Mouse (Mus musculus): Measurements from ENCODE around the gene Clic1. TPM values are rescaled to one million over a fixed set of nuclear protein-coding genes. Genes with fewer than 3 reads are reported as not detected.

The Clic1 gene
- polyA plus RNA-seq, 1 experiment = 321 TPM

DNA sequence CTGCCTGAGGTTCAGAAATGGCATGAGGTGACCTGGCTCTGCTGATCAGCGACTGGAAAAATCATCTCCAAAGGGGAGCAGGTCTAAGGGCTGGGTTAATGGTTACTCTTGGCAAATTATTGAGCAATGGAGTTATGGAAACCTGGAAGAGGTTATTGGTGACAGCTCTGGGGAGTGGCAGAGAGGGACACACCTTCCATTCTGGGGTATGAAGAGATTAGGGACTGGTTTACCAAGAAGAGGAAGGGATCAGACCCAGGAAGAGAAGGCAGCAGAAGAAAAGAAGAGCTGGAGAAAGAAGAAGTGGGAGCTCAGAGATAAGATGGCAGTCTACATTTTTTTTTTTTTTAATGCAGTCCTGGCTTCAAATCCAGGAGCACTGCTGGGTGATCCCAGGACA lies 2.1 kb upstream of the Clic1 start:
- no peak overlapping the region for H3K4me3 ChIP-seq (ENCODE audit: control insufficient read depth, insufficient read depth, low read length)

DNA sequence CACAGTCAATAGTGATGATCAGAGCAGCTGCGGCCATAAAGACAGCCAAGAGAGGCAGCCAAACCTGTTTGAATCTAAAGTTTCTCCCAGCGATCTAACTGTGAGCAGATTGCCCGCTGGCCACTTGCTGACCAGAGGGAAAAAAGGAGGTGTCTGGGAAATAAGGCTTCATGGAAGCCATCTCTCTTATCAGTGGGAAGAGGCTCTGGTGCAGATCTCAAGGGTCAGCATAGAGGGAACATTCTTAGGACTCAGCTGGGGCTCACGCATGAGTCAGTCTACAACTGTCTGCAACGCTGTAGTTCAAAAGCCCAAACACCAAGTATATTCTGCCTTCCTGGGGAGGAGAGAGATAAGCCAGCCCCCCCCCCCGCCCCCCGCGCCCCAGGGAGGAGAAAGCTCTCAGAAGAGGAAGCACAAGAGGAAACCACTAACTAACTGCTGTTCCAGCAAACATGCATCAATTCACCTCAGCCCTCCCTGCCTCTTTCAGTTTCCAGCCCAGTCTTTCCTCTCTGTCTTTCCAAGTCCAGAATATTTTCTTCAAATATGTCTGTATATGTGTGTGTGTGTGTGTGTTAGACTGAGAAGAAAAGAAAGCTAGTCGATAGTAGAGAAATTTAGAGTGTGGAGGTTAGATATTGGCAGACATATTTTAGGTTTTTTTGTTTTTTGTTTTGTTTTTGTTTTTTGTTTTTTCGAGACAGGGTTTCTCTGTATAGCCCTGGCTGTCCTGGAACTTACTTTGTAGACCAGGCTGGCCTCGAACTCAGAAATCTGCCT lies 1.4 kb upstream of the Clic1 start:
- H3K4me1 ChIP-seq (replicated peaks; ENCODE audit: control insufficient read depth, insufficient read depth, low read length) = peaks cover 44% of the 10 kb centered on the region
- 2% methylated on average over 11 of the region's 11 CpGs for WGBS
- peaks cover 10% of the 10 kb centered on the region for H3K36me3 ChIP-seq (ENCODE audit: control insufficient read depth, insufficient read depth, low read length)
- H3K27ac ChIP-seq (ENCODE audit: control insufficient read depth, insufficient read depth, low read length) = peak overlapping the region; percentile 100
- TF ChIP-seq POLR2A (IDR thresholded peaks at IDR 0.05; ENCODE audit: control insufficient read depth, extremely low read depth, insufficient read depth, low read length, poor library complexity) (no peak), CTCF (IDR thresholded peaks at IDR 0.05; ENCODE audit: borderline replicate concordance, control insufficient read depth, extremely low read depth, insufficient read depth, low read length, poor library complexity) (no peak)
- H3K4me3 ChIP-seq (ENCODE audit: control insufficient read depth, insufficient read depth, low read length) = peak overlapping the region; percentile 25
- no peaks in the 10 kb centered on the region for H3K27me3 ChIP-seq (ENCODE audit: control insufficient read depth, insufficient read depth, low read length)
- DNase-seq = peak; percentile 56

More for the DNA sequence above, 2.1 kb upstream of the Clic1 start:
- TF ChIP-seq POLR2A (IDR thresholded peaks at IDR 0.05; ENCODE audit: control insufficient read depth, extremely low read depth, insufficient read depth, low read length, poor library complexity) = no peak
- no peak for TF ChIP-seq CTCF (IDR thresholded peaks at IDR 0.05; ENCODE audit: borderline replicate concordance, control insufficient read depth, extremely low read depth, insufficient read depth, low read length, poor library complexity)
- peaks cover 40% of the 10 kb centered on the region for H3K4me1 ChIP-seq (replicated peaks; ENCODE audit: control insufficient read depth, insufficient read depth, low read length)
- DNase-seq = no peak
- 20% methylated on average over 1 of the region's 1 CpGs for WGBS
- no peaks in the 10 kb centered on the region for H3K27me3 ChIP-seq (ENCODE audit: control insufficient read depth, insufficient read depth, low read length)
- H3K27ac ChIP-seq (ENCODE audit: control insufficient read depth, insufficient read depth, low read length) = peak overlapping the region; percentile 100
- peaks cover 3% of the 10 kb centered on the region for H3K36me3 ChIP-seq (ENCODE audit: control insufficient read depth, insufficient read depth, low read length)

DNA sequence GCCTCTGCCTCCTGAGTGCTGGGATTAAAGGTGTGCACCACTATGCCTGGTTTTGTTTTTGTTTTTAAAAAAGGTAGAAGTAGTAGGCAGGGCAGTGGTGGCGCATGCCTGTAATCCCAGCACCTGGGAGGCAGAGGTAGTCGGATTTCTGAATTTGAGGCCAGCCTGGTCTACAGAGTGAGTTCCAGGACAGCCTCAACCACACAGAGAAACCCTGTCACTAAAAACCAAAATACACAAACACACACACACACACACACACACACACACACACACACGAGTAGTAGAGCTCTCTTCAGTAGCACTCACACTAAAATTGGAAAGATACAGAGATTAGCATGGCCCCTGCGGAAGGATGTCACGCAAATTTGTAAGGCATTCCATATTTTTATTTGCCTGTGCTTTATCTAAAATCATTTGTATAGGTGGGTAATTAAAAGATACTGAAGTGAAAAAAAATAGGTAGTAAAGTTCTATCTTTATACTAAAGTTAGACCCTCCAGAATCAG lies 780 bp upstream of the Clic1 start:
- no peak for TF ChIP-seq POLR2A (IDR thresholded peaks at IDR 0.05; ENCODE audit: control insufficient read depth, extremely low read depth, insufficient read depth, low read length, poor library complexity)
- no peak for TF ChIP-seq CTCF (IDR thresholded peaks at IDR 0.05; ENCODE audit: borderline replicate concordance, control insufficient read depth, extremely low read depth, insufficient read depth, low read length, poor library complexity)
- Histone ChIP-seq H3K36me3 (ENCODE audit: control insufficient read depth, insufficient read depth, low read length) (peaks cover 16% of the 10 kb centered on the region), H3K27me3 (ENCODE audit: control insufficient read depth, insufficient read depth, low read length) (no peaks in the 10 kb centered on the region), H3K27ac (ENCODE audit: control insufficient read depth, insufficient read depth, low read length) (peak overlapping the region; percentile 86), H3K4me1 (replicated peaks; ENCODE audit: control insufficient read depth, insufficient read depth, low read length) (peaks cover 44% of the 10 kb centered on the region), H3K4me3 (ENCODE audit: control insufficient read depth, insufficient read depth, low read length) (no peak overlapping the region)
- WGBS = 33% methylated on average over 5 of the region's 5 CpGs
- DNase-seq = no peak

DNA sequence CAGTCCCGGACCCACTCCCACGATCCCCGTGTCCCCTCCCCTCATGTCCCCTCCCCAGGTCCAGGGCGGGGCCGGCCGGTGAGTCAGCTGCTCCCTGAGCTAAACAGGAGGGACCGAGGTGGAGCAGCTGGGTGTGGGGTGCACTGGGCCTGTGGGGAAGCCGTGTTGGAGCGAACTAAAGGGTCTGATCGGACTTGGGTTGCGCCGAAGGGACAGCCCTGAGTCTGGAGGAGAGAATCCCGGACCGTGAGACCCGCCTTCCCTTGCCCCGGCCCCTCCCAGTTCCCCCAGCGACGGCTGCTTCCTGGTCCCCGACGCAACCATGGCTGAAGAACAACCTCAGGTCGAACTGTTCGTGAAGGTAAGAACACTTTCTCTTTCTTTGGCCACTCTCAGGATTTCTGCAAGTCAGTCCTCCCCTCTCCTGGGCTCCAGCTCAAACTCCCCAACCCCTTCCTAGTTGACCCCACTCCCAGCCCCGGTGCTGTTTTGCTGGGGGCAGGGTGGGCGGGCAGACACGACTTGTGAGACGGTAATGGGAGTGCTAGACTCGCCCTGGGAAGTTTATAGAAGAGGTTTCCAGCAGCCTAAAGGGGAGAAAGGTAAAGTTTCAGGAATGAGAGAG lies 472 bp downstream of the Clic1 start:
- H3K4me3 ChIP-seq (ENCODE audit: control insufficient read depth, insufficient read depth, low read length) = peak overlapping the region; percentile 75
- peak; percentile 84 for DNase-seq
- TF ChIP-seq CTCF (IDR thresholded peaks at IDR 0.05; ENCODE audit: borderline replicate concordance, control insufficient read depth, extremely low read depth, insufficient read depth, low read length, poor library complexity) = no peak
- 0 out of 2 replicates have a peak, but pooled peaks have one; percentile 27 for TF ChIP-seq POLR2A (IDR thresholded peaks at IDR 0.05; ENCODE audit: control insufficient read depth, extremely low read depth, insufficient read depth, low read length, poor library complexity)
- H3K36me3 ChIP-seq (ENCODE audit: control insufficient read depth, insufficient read depth, low read length) = peaks cover 26% of the 10 kb centered on the region
- under 1% methylated on average over 27 of the region's 27 CpGs for WGBS
- H3K27me3 ChIP-seq (ENCODE audit: control insufficient read depth, insufficient read depth, low read length) = no peaks in the 10 kb centered on the region
- H3K27ac ChIP-seq (ENCODE audit: control insufficient read depth, insufficient read depth, low read length) = peak overlapping the region; percentile 86
- peaks cover 42% of the 10 kb centered on the region for H3K4me1 ChIP-seq (replicated peaks; ENCODE audit: control insufficient read depth, insufficient read depth, low read length)

DNA sequence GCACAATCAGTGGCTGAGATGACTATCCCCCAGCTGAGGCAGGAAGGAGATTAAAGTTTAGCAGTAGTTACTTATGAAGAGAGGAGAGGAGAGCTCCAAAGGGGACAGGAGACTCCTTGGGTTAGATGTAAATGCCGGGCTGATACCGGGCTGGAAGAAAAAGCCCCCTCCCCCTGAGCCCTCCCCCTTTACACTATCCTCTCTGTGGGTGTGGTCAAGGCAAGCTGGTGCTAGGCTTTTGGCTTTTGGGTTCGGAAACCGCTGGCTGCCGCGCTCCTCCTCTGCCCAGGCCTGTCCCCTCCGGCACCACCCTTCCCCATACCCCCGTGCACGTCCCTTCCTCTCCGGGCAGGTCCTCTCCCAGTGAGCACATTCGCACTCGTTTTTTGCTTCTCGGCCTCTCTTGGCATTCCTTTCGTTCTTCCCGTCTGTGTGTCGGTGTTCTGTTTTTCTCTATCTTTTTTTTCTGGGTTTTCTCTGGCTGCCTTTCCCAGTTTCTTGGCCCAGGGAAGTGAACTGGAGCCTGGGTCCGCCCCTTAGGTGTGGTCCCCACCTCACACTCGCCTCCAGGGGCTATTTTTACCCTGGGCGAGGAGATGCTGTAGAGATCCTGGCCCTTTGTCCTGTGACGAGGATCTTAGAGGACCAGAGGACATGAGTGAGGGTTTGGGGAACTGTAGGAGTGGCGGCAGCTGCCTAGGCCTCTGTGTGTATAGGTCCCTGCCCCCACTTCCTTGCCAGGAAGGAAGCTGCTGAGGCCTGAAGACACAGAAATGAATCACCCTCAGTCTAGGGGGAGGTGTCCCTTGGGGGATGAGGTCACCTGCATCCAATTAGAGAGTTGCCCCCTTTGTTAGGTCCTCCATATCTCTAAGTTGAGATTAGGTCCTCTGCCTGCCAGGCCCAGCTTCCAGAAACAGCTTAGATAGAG lies 1.7 kb downstream of the Clic1 start:
- H3K27ac ChIP-seq (ENCODE audit: control insufficient read depth, insufficient read depth, low read length) = peak overlapping the region; percentile 86
- 1% methylated on average over 21 of the region's 21 CpGs for WGBS
- no peak for TF ChIP-seq CTCF (IDR thresholded peaks at IDR 0.05; ENCODE audit: borderline replicate concordance, control insufficient read depth, extremely low read depth, insufficient read depth, low read length, poor library complexity)
- peak; percentile 55; the same call in 1 of the 2 replicates for TF ChIP-seq POLR2A (IDR thresholded peaks at IDR 0.05; ENCODE audit: control insufficient read depth, extremely low read depth, insufficient read depth, low read length, poor library complexity)
- peaks cover 34% of the 10 kb centered on the region for H3K4me1 ChIP-seq (replicated peaks; ENCODE audit: control insufficient read depth, insufficient read depth, low read length)
- peaks cover 38% of the 10 kb centered on the region for H3K36me3 ChIP-seq (ENCODE audit: control insufficient read depth, insufficient read depth, low read length)
- no peaks in the 10 kb centered on the region for H3K27me3 ChIP-seq (ENCODE audit: control insufficient read depth, insufficient read depth, low read length)
- peak overlapping the region; percentile 75 for H3K4me3 ChIP-seq (ENCODE audit: control insufficient read depth, insufficient read depth, low read length)
- DNase-seq = peak; percentile 80
